Mouse (Mus musculus) gastrocnemius, postnatal 14 days (tissue): ENCODE data around the gene Pex7. TPM values are rescaled to one million over a fixed set of nuclear protein-coding genes. Genes with fewer than 3 reads are reported as not detected.
"Not testable (repeated sequence)": the region's sequence is repeated elsewhere in the genome, so short reads cannot be mapped to it uniquely, and the experiment has no call there.

Experiments
- DNase-seq: peaks from one replicate; pipeline ENCODE4 v3.0.0; 2021; ENCODE audit warnings: mixed read lengths
- intact Hi-C: fragments of 180-260 bp; cut with DNase I; formaldehyde crosslinking; loops from one replicate; pipeline ENCODE4 v1.15.1; 2025; ENCODE audit warnings: low total_unique reads
- total RNA-seq, 2 experiments: library from RNA; stranded (reverse); gene quantifications; 2 replicates each; pipeline ENCODE4 v1.2.3; 2021

Pex7 gene
- total RNA-seq, 2 experiments from 2014 or later, result 14.3 to 14.4 TPM

- intact Hi-C loops, result no loop called here
- no peak for DNase-seq
Measured at GRCm38 (mm10) chr10:19935295-19935623, 27.8 kb upstream of the Pex7 start.

GRCm38 (mm10) chr10:19934384-19935294, 27.1 kb upstream of the Pex7 start, which contains the start of gene Map3k5:
Gene Map3k5 (plus strand): TSS chr10:19934472.
- intact Hi-C loops, result loop anchor here (5.0 kb wide), 2 partner anchors 138 to 193 kb away; no protein-coding TSS in a partner anchor
- peak; percentile 55 for DNase-seq

GRCm38 (mm10) chr10:19933511-19934383, 26.3 kb upstream of the Pex7 start:
- intact Hi-C loops, result loop anchor here (5.0 kb wide), 2 partner anchors 139 to 194 kb away; no protein-coding TSS in a partner anchor
- peak; percentile 85 for DNase-seq

GRCm38 (mm10) chr10:19932986-19933385, 25.5 kb upstream of the Pex7 start:
- intact Hi-C loops, result loop anchor here (5.0 kb wide), 2 partner anchors 139 to 194 kb away; no protein-coding TSS in a partner anchor
- no peak for DNase-seq

GRCm38 (mm10) chr10:19928205-19928604, 20.7 kb upstream of the Pex7 start:
- intact Hi-C loops, result no loop called here
- no peak for DNase-seq

- intact Hi-C loops, DNase-seq: not testable (repeated sequence)
Measured at GRCm38 (mm10) chr10:19926391-19926897, 19.0 kb upstream of the Pex7 start.

- no peak for DNase-seq
- intact Hi-C loops, result no loop called here
Measured at GRCm38 (mm10) chr10:19924256-19924655, 16.8 kb upstream of the Pex7 start.

- DNase-seq, result no peak
- intact Hi-C loops, result no loop called here
Measured at GRCm38 (mm10) chr10:19922410-19922809, 14.9 kb upstream of the Pex7 start.

GRCm38 (mm10) chr10:19915301-19915700, 7.8 kb upstream of the Pex7 start:
- DNase-seq, result peak; percentile 49
- intact Hi-C loops, result no loop called here

GRCm38 (mm10) chr10:19913806-19914205, 6.3 kb upstream of the Pex7 start:
- DNase-seq, result no peak
- intact Hi-C loops, result no loop called here

GRCm38 (mm10) chr10:19911583-19911982, 4.1 kb upstream of the Pex7 start:
- no peak for DNase-seq
- intact Hi-C loops, result no loop called here

GRCm38 (mm10) chr10:19910516-19910915, 3.0 kb upstream of the Pex7 start:
- no peak for DNase-seq
- intact Hi-C loops, result no loop called here

GRCm38 (mm10) chr10:19908076-19908475, 587 bp upstream of the Pex7 start:
- no peak for DNase-seq
- intact Hi-C loops, result loop anchor here (10.0 kb wide), 1 partner anchor 167 kb away; no protein-coding TSS in a partner anchor

GRCm38 (mm10) chr10:19904077-19904820, 3.2 kb downstream of the Pex7 start:
- no peak for DNase-seq
- intact Hi-C loops, result loop anchor here (10.0 kb wide), 1 partner anchor 171 kb away; no protein-coding TSS in a partner anchor

- intact Hi-C loops, result loop anchor here (10.0 kb wide), 1 partner anchor 173 kb away; no protein-coding TSS in a partner anchor
- DNase-seq, result no peak
Measured at GRCm38 (mm10) chr10:19901992-19902391, 5.5 kb downstream of the Pex7 start.

- intact Hi-C loops, result loop anchor here (10.0 kb wide), 1 partner anchor 175 kb away; no protein-coding TSS in a partner anchor
- no peak for DNase-seq
Measured at GRCm38 (mm10) chr10:19900191-19900590, 7.3 kb downstream of the Pex7 start.

- DNase-seq, result peak; percentile 13
- intact Hi-C loops, result loop anchor here (10.0 kb wide), 2 partner anchors 179 to 649 kb away; partner anchors contain the start of gene Il20ra
Measured at GRCm38 (mm10) chr10:19893976-19894375, 13.5 kb downstream of the Pex7 start.

GRCm38 (mm10) chr10:19893146-19893545, 14.3 kb downstream of the Pex7 start:
- no peak for DNase-seq
- intact Hi-C loops, result loop anchor here (10.0 kb wide), 2 partner anchors 178 to 648 kb away; partner anchors contain the start of gene Il20ra

- no peak for DNase-seq
- intact Hi-C loops, result loop anchor here (10.0 kb wide), 2 partner anchors 177 to 647 kb away; partner anchors contain the start of gene Il20ra
Measured at GRCm38 (mm10) chr10:19891686-19892085, 15.8 kb downstream of the Pex7 start.
